Mouse (Mus musculus): ENCODE data around the gene Cavin4.

The Cavin4 gene

GRCm38 (mm10) chr4:48663271-48663670, at the start of gene Cavin4:
Gene Cavin4 (plus strand): TSS chr4:48663514.
- in situ Hi-C loops (cut with MboI; ENCODE audit: low sequenced_read_pairs): loop anchor here (10.0 kb wide), 1 partner anchor 178 kb away; no protein-coding TSS in a partner anchor

- in situ Hi-C loops (cut with MboI; ENCODE audit: low sequenced_read_pairs): no loop called here
Measured at GRCm38 (mm10) chr4:48615483-48615882, 47.8 kb upstream of the Cavin4 start.

GRCm38 (mm10) chr4:48617201-48617600, 46.1 kb upstream of the Cavin4 start:
- in situ Hi-C loops (cut with MboI; ENCODE audit: low sequenced_read_pairs): no loop called here

GRCm38 (mm10) chr4:48620121-48620520, 43.2 kb upstream of the Cavin4 start:
- in situ Hi-C loops (cut with MboI; ENCODE audit: low sequenced_read_pairs): no loop called here

GRCm38 (mm10) chr4:48622246-48622645, 41.1 kb upstream of the Cavin4 start:
- in situ Hi-C loops (cut with MboI; ENCODE audit: low sequenced_read_pairs): no loop called here

- in situ Hi-C loops (cut with MboI; ENCODE audit: low sequenced_read_pairs): no loop called here
Measured at GRCm38 (mm10) chr4:48622946-48623345, 40.4 kb upstream of the Cavin4 start.

GRCm38 (mm10) chr4:48624961-48625360, 38.4 kb upstream of the Cavin4 start:
- in situ Hi-C loops (cut with MboI; ENCODE audit: low sequenced_read_pairs): no loop called here

- in situ Hi-C loops (cut with MboI; ENCODE audit: low sequenced_read_pairs): no loop called here
Measured at GRCm38 (mm10) chr4:48625836-48626235, 37.5 kb upstream of the Cavin4 start.

GRCm38 (mm10) chr4:48629445-48629844, 33.9 kb upstream of the Cavin4 start:
- in situ Hi-C loops (cut with MboI; ENCODE audit: low sequenced_read_pairs): no loop called here

- in situ Hi-C loops (cut with MboI; ENCODE audit: low sequenced_read_pairs): no loop called here
Measured at GRCm38 (mm10) chr4:48633529-48633928, 29.8 kb upstream of the Cavin4 start.

GRCm38 (mm10) chr4:48634058-48634457, 29.3 kb upstream of the Cavin4 start:
- in situ Hi-C loops (cut with MboI; ENCODE audit: low sequenced_read_pairs): no loop called here

- in situ Hi-C loops (cut with MboI; ENCODE audit: low sequenced_read_pairs): no loop called here
Measured at GRCm38 (mm10) chr4:48636831-48637230, 26.5 kb upstream of the Cavin4 start.

GRCm38 (mm10) chr4:48638132-48638531, 25.2 kb upstream of the Cavin4 start:
- in situ Hi-C loops (cut with MboI; ENCODE audit: low sequenced_read_pairs): no loop called here

- in situ Hi-C loops (cut with MboI; ENCODE audit: low sequenced_read_pairs): no loop called here
Measured at GRCm38 (mm10) chr4:48639503-48639902, 23.8 kb upstream of the Cavin4 start.

GRCm38 (mm10) chr4:48643801-48644200, 19.5 kb upstream of the Cavin4 start:
- in situ Hi-C loops (cut with MboI; ENCODE audit: low sequenced_read_pairs): no loop called here

GRCm38 (mm10) chr4:48646143-48646542, 17.2 kb upstream of the Cavin4 start:
- in situ Hi-C loops (cut with MboI; ENCODE audit: low sequenced_read_pairs): no loop called here

GRCm38 (mm10) chr4:48650617-48651360, 12.5 kb upstream of the Cavin4 start:
- in situ Hi-C loops (cut with MboI; ENCODE audit: low sequenced_read_pairs): no loop called here

GRCm38 (mm10) chr4:48654118-48654517, 9.2 kb upstream of the Cavin4 start:
- in situ Hi-C loops (cut with MboI; ENCODE audit: low sequenced_read_pairs): no loop called here

GRCm38 (mm10) chr4:48656530-48656929, 6.8 kb upstream of the Cavin4 start:
- in situ Hi-C loops (cut with MboI; ENCODE audit: low sequenced_read_pairs): no loop called here

GRCm38 (mm10) chr4:48660144-48660543, 3.2 kb upstream of the Cavin4 start:
- in situ Hi-C loops (cut with MboI; ENCODE audit: low sequenced_read_pairs): loop anchor here (10.0 kb wide), 1 partner anchor 175 kb away; no protein-coding TSS in a partner anchor

- in situ Hi-C loops (cut with MboI; ENCODE audit: low sequenced_read_pairs): loop anchor here (10.0 kb wide), 1 partner anchor 176 kb away; no protein-coding TSS in a partner anchor
Measured at GRCm38 (mm10) chr4:48660619-48661575, 2.4 kb upstream of the Cavin4 start.
